In the genomic region with DNA sequence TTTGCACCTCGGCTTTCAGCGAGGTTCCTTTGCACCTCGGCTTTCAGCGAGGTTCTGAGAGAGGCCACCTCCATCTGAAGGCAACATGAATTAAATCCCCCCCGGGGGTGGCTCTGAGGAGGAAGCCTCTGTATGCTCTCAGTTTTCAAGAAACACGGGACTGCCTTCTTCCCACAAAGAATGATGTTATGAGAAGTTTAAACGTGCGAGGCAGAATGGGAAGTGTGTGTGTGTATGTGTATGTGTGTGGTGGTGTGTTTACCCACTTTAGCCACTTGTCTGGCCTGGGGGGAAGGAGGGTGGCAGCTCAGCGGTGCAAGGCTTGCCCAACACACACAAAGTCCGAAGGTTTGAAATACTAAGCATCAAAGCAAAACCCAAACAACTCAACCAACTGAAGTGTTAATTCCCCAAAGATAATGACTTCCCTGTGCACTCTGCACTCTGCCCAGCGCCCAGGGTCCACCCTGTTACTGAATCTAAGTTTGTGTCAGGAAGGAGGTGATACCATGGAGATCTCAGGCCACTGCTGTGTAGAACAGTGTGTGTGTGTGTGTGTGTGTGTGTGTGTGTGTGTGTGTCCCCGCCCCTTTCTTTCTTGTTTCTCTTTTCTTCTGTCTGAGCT, we compare ENCODE assay signal across 9 mouse cellular contexts. TPM values are rescaled to one million over a fixed set of nuclear protein-coding genes. Genes with fewer than 3 reads are reported as not detected.
A peak's percentile ranks its signal among the peaks of the same experiment; 100 is the strongest.
DNase-seq lines count a peak whose midpoint lies in the region; ATAC-seq and TF ChIP-seq lines count a peak whose summit lies in the region.
"Had no signal": no experiment of that assay in that cellular context is flagged by ENCODE, and none has a peak within 500 bp of the region (broad histone marks: within the 10 kb centered on the region; RNA-seq: fewer than 3 reads in every experiment).

No protein-coding gene starts in this region.

- H3K4me1 ChIP-seq in liver, adult 2 months (ENCODE audit: control insufficient read depth, insufficient read depth, low read length), result peaks cover 7% of the 10 kb centered on the region; the same call in 1 of the 2 replicates
- H3K4me1 ChIP-seq in liver, embryonic 12.5 days, result 0 out of 2 replicates have a peak, but pooled peaks cover 6% of the 10 kb centered on the region
- peaks cover 3% of the 10 kb centered on the region; the same call in 1 of the 2 replicates for H3K4me1 ChIP-seq in neural tube, embryonic 14.5 days (ENCODE audit: control insufficient read depth, insufficient read depth, low read length)

- no peaks in the 10 kb centered on the region; the same call in 1 of the 2 replicates for H3K27me3 ChIP-seq in liver, adult 2 months (ENCODE audit: control insufficient read depth, insufficient read depth, low read length)
- H3K27me3 ChIP-seq in liver, embryonic 12.5 days (replicated peaks), result peaks cover 69% of the 10 kb centered on the region
- H3K27me3 ChIP-seq in neural tube, embryonic 14.5 days (ENCODE audit: control insufficient read depth, insufficient read depth, low read length), result no peaks in the 10 kb centered on the region; the same call in 1 of the 2 replicates

- H3K79me2 ChIP-seq in liver, adult 2 months (ENCODE audit: control insufficient read depth, insufficient read depth, low read length), result no peaks in the 10 kb centered on the region

- no peak overlapping the region for H3K27ac ChIP-seq in liver, adult 2 months (replicated peaks; ENCODE audit: insufficient read depth, low read depth, low read length)
- H3K27ac ChIP-seq in liver, embryonic 12.5 days, result no peak overlapping the region
- no peak overlapping the region for H3K27ac ChIP-seq in neural tube, embryonic 14.5 days (ENCODE audit: low read depth, low read length)

- ATAC-seq in liver, embryonic 12.5 days, result no peak
- peak; percentile 26; the same call in 1 of the 2 replicates for ATAC-seq in granulocyte monocyte progenitor cell, adult 5-6 weeks (replicated peaks; ENCODE audit: poor library complexity, severe bottlenecking)
- ATAC-seq in neural tube, embryonic 14.5 days (ENCODE audit: low read depth), result no peak

- DNase-seq in liver, adult 2 months (ENCODE audit: extremely low read depth, low read depth, low spot score), result peak; percentile 17
- peak; percentile 56 to 68 for DNase-seq in kidney, postnatal 4 days
- DNase-seq in urinary bladder, postnatal 36 days (ENCODE audit: low spot score in 2 of 2), result no peak
- no peak for DNase-seq in cerebellum, adult 8-10 months
- DNase-seq in right cerebral cortex, postnatal 36 days (ENCODE audit: low spot score in 2 of 2), result no peak

- no peak for TF ChIP-seq POLR2A in liver, adult 2 months (IDR thresholded peaks at IDR 0.05; ENCODE audit: extremely low read depth, insufficient read depth, low read length)

- no peaks in the 10 kb centered on the region for H3K36me3 ChIP-seq in liver, adult 2 months (ENCODE audit: control insufficient read depth, insufficient read depth, low read length)
- no peaks in the 10 kb centered on the region for H3K36me3 ChIP-seq in liver, embryonic 12.5 days
- H3K36me3 ChIP-seq in neural tube, embryonic 14.5 days (ENCODE audit: control insufficient read depth, insufficient read depth, low read length), result no peaks in the 10 kb centered on the region
- H3K36me3 ChIP-seq: G1E had no signal

- WGBS in liver, adult 2 months, result 25% methylated on average over 12 of the region's 12 CpGs
- 30% methylated on average over 12 of the region's 12 CpGs for WGBS in liver, embryonic 12.5 days (ENCODE audit: insufficient replicate concordance)
- WGBS in neural tube, embryonic 14.5 days, result 34% methylated on average over 12 of the region's 12 CpGs

- H3K9me3 ChIP-seq in liver, embryonic 12.5 days (replicated peaks), result no peaks in the 10 kb centered on the region
- no peaks in the 10 kb centered on the region for H3K9me3 ChIP-seq in neural tube, embryonic 14.5 days (ENCODE audit: control insufficient read depth, low read length)
- H3K9me3 ChIP-seq: G1E had no signal

- no peak overlapping the region for H3K9ac ChIP-seq in liver, adult 2 months (ENCODE audit: low read depth, low read length)
- no peak overlapping the region for H3K9ac ChIP-seq in liver, embryonic 12.5 days
- no peak overlapping the region for H3K9ac ChIP-seq in neural tube, embryonic 14.5 days (replicated peaks; ENCODE audit: low read depth, low read length)

- no peak for TF ChIP-seq CTCF in liver, adult 2 months (IDR thresholded peaks at IDR 0.05; ENCODE audit: low read depth, low read length)

- no peak overlapping the region for H3K4me2 ChIP-seq in liver, embryonic 12.5 days
- peak overlapping the region; percentile 99; the same call in 1 of the 2 replicates for H3K4me2 ChIP-seq in neural tube, embryonic 14.5 days (ENCODE audit: low read depth, low read length)

- H3K4me3 ChIP-seq in liver, adult 2 months (ENCODE audit: insufficient read depth, low read depth, low read length), result no peak overlapping the region
- no peak overlapping the region for H3K4me3 ChIP-seq in liver, embryonic 12.5 days
- H3K4me3 ChIP-seq in neural tube, embryonic 14.5 days (ENCODE audit: low read depth, low read length), result no peak overlapping the region

RNA-seq across cellular contexts. Expression of a gene that starts 1.7 kb away (rescaled TPM):
- total RNA-seq in liver, adult 2 months (2014; rRNA removed), result 3.8 and 4.4 TPM in 2 replicates
- 0.40 and 0.73 TPM in 2 replicates for polyA plus RNA-seq in liver, adult 2 months (2012; rRNA removed)
- 0.64 and 0.89 TPM in 2 replicates for polyA plus RNA-seq in liver, embryonic 12.5 days (2016; fragmentation: Nextera tagmentation; extraction: Ambion mirVana)
- total RNA-seq in granulocyte monocyte progenitor cell, adult 5-6 weeks (2014; fragmentation: Nextera tagmentation), result not detected in 2 replicates
- 0.43 TPM in 1 of 2 replicates, not detected in the other for total RNA-seq in granulocyte monocyte progenitor cell, adult 5-6 weeks (2017)
- 24.3 and 26.1 TPM in 2 replicates for polyA plus RNA-seq in neural tube, embryonic 14.5 days (2014; fragmentation: Nextera tagmentation; extraction: Ambion mirVana)
- polyA plus RNA-seq: G1E had no signal

Comparison
In these comparisons a context has a peak if more than half of its experiments do, and no peak if none do; other contexts are left out.
1. DNase-seq: peak in liver, adult 2 months (single experiment) and kidney, postnatal 4 days (2 of 2); none in urinary bladder, postnatal 36 days (0 of 2), cerebellum, adult 8-10 months (single experiment) and right cerebral cortex, postnatal 36 days (0 of 2).
2. RNA of a gene that starts 1.7 kb away (polyA plus RNA-seq): 24.3 to 26.1 TPM in neural tube, embryonic 14.5 days; 0.40 to 0.73 TPM in liver, adult 2 months and 0.64 to 0.89 TPM in liver, embryonic 12.5 days; every median in the first group is over 10 times any median in the second.